Mouse (Mus musculus): ENCODE measurements around the gene Isoc2a. TPM values are rescaled to one million over a fixed set of nuclear protein-coding genes. Genes with fewer than 3 reads are reported as not detected.

The Isoc2a gene
- total and polyA plus RNA-seq, 2 experiments, result 63.5 to 110 TPM

GRCm38 (mm10) chr7:4901171-4901570, 24.2 kb downstream of the Isoc2a start:
- WGBS, result 66% methylated on average over 8 of the region's 8 CpGs
- Histone ChIP-seq H3K36me3 (ENCODE audit: control insufficient read depth, insufficient read depth, low read length) (no peaks in the 10 kb centered on the region), H3K79me2 (ENCODE audit: control insufficient read depth, insufficient read depth, low read length) (no peaks in the 10 kb centered on the region), H3K4me1 (ENCODE audit: control insufficient read depth, insufficient read depth, low read length) (0 out of 2 replicates have a peak, but pooled peaks cover 4% of the 10 kb centered on the region), H3K9ac (ENCODE audit: low read depth, low read length) (no peak overlapping the region), H3K27me3 (ENCODE audit: control insufficient read depth, insufficient read depth, low read length) (no peaks in the 10 kb centered on the region), H3K4me3 (ENCODE audit: insufficient read depth, low read depth, low read length) (no peak overlapping the region), H3K27ac (replicated peaks; ENCODE audit: insufficient read depth, low read depth, low read length) (no peak overlapping the region)
- TF ChIP-seq CTCF (IDR thresholded peaks at IDR 0.05; ENCODE audit: low read depth, low read length) (peak; percentile 77), POLR2A (IDR thresholded peaks at IDR 0.05; ENCODE audit: extremely low read depth, insufficient read depth, low read length) (no peak)
- DNase-seq (ENCODE audit: extremely low read depth, low read depth, low spot score), result no peak

- no peak overlapping the region for H3K4me3 ChIP-seq (ENCODE audit: insufficient read depth, low read depth, low read length)
- H3K27me3 ChIP-seq (ENCODE audit: control insufficient read depth, insufficient read depth, low read length), result no peaks in the 10 kb centered on the region
- no peaks in the 10 kb centered on the region for H3K36me3 ChIP-seq (ENCODE audit: control insufficient read depth, insufficient read depth, low read length)
- WGBS, result 60% methylated on average over 9 of the region's 9 CpGs
- no peak for DNase-seq (ENCODE audit: extremely low read depth, low read depth, low spot score)
- no peak overlapping the region for H3K27ac ChIP-seq (replicated peaks; ENCODE audit: insufficient read depth, low read depth, low read length)
- no peak overlapping the region for H3K9ac ChIP-seq (ENCODE audit: low read depth, low read length)
- H3K79me2 ChIP-seq (ENCODE audit: control insufficient read depth, insufficient read depth, low read length), result no peaks in the 10 kb centered on the region
- TF ChIP-seq CTCF (IDR thresholded peaks at IDR 0.05; ENCODE audit: low read depth, low read length) (no peak), POLR2A (IDR thresholded peaks at IDR 0.05; ENCODE audit: extremely low read depth, insufficient read depth, low read length) (no peak)
- H3K4me1 ChIP-seq (ENCODE audit: control insufficient read depth, insufficient read depth, low read length), result 0 out of 2 replicates have a peak, but pooled peaks cover 4% of the 10 kb centered on the region
These were observed 25.5 kb downstream of the Isoc2a start for GRCm38 (mm10) chr7:4902404-4902803.

GRCm38 (mm10) chr7:4906466-4906950, 29.6 kb downstream of the Isoc2a start, which contains the start of gene Gm36210:
Gene Gm36210, minus strand, starts transcription at chr7:4906516.
- Histone ChIP-seq H3K79me2 (ENCODE audit: control insufficient read depth, insufficient read depth, low read length) (no peaks in the 10 kb centered on the region), H3K36me3 (ENCODE audit: control insufficient read depth, insufficient read depth, low read length) (no peaks in the 10 kb centered on the region), H3K27me3 (ENCODE audit: control insufficient read depth, insufficient read depth, low read length) (no peaks in the 10 kb centered on the region), H3K4me3 (ENCODE audit: insufficient read depth, low read depth, low read length) (no peak within 1 kb of the TSS), H3K4me1 (ENCODE audit: control insufficient read depth, insufficient read depth, low read length) (no peaks in the 10 kb centered on the region), H3K9ac (ENCODE audit: low read depth, low read length) (no peak within 1 kb of the TSS), H3K27ac (replicated peaks; ENCODE audit: insufficient read depth, low read depth, low read length) (no peak within 1 kb of the TSS)
- WGBS, result 80% methylated on average over 10 of the region's 10 CpGs
- DNase-seq (ENCODE audit: extremely low read depth, low read depth, low spot score), result no peak
- TF ChIP-seq POLR2A (IDR thresholded peaks at IDR 0.05; ENCODE audit: extremely low read depth, insufficient read depth, low read length) (no peak), CTCF (IDR thresholded peaks at IDR 0.05; ENCODE audit: low read depth, low read length) (no peak)

- TF ChIP-seq CTCF (IDR thresholded peaks at IDR 0.05; ENCODE audit: low read depth, low read length), result peak; percentile 65
- no peak for TF ChIP-seq POLR2A (IDR thresholded peaks at IDR 0.05; ENCODE audit: extremely low read depth, insufficient read depth, low read length)
- Histone ChIP-seq H3K4me1 (ENCODE audit: control insufficient read depth, insufficient read depth, low read length) (peaks cover 10% of the 10 kb centered on the region), H3K27ac (replicated peaks; ENCODE audit: insufficient read depth, low read depth, low read length) (no peak overlapping the region), H3K79me2 (ENCODE audit: control insufficient read depth, insufficient read depth, low read length) (peaks cover 10% of the 10 kb centered on the region; the same call in 1 of the 2 replicates), H3K4me3 (ENCODE audit: insufficient read depth, low read depth, low read length) (no peak overlapping the region), H3K27me3 (ENCODE audit: control insufficient read depth, insufficient read depth, low read length) (no peaks in the 10 kb centered on the region), H3K9ac (ENCODE audit: low read depth, low read length) (no peak overlapping the region), H3K36me3 (ENCODE audit: control insufficient read depth, insufficient read depth, low read length) (no peaks in the 10 kb centered on the region)
- WGBS, result 40% methylated on average over 9 of the region's 9 CpGs
- DNase-seq (ENCODE audit: extremely low read depth, low read depth, low spot score), result no peak
These were observed 34.6 kb downstream of the Isoc2a start for GRCm38 (mm10) chr7:4911561-4911960.

GRCm38 (mm10) chr7:4912248-4912647, 35.3 kb downstream of the Isoc2a start:
- no peak overlapping the region for H3K4me3 ChIP-seq (ENCODE audit: insufficient read depth, low read depth, low read length)
- peaks cover 14% of the 10 kb centered on the region; the same call in 1 of the 2 replicates for H3K79me2 ChIP-seq (ENCODE audit: control insufficient read depth, insufficient read depth, low read length)
- WGBS, result 65% methylated on average over 5 of the region's 5 CpGs
- peaks cover 13% of the 10 kb centered on the region for H3K4me1 ChIP-seq (ENCODE audit: control insufficient read depth, insufficient read depth, low read length)
- no peaks in the 10 kb centered on the region for H3K27me3 ChIP-seq (ENCODE audit: control insufficient read depth, insufficient read depth, low read length)
- no peak overlapping the region for H3K9ac ChIP-seq (ENCODE audit: low read depth, low read length)
- TF ChIP-seq POLR2A (IDR thresholded peaks at IDR 0.05; ENCODE audit: extremely low read depth, insufficient read depth, low read length) (no peak), CTCF (IDR thresholded peaks at IDR 0.05; ENCODE audit: low read depth, low read length) (no peak)
- no peak for DNase-seq (ENCODE audit: extremely low read depth, low read depth, low spot score)
- no peaks in the 10 kb centered on the region for H3K36me3 ChIP-seq (ENCODE audit: control insufficient read depth, insufficient read depth, low read length)
- no peak overlapping the region for H3K27ac ChIP-seq (replicated peaks; ENCODE audit: insufficient read depth, low read depth, low read length)

GRCm38 (mm10) chr7:4915007-4915665, 38.2 kb downstream of the Isoc2a start, which contains the start of gene Zfp628:
Gene Zfp628, plus strand, starts transcription at chr7:4915217.
- peak within 1 kb of the TSS; percentile 95 for H3K4me3 ChIP-seq (ENCODE audit: insufficient read depth, low read depth, low read length)

More at GRCm38 (mm10) chr7:4915007-4915665, 38.2 kb downstream of the Isoc2a start, which contains the start of gene Zfp628:
- DNase-seq (ENCODE audit: extremely low read depth, low read depth, low spot score), result peak; percentile 85
- H3K27ac ChIP-seq (replicated peaks; ENCODE audit: insufficient read depth, low read depth, low read length), result peak within 1 kb of the TSS; percentile 72
- H3K36me3 ChIP-seq (ENCODE audit: control insufficient read depth, insufficient read depth, low read length), result peaks cover 3% of the 10 kb centered on the region; the same call in 1 of the 2 replicates
- under 1% methylated on average over 56 of the region's 56 CpGs for WGBS
- H3K9ac ChIP-seq (ENCODE audit: low read depth, low read length), result peak within 1 kb of the TSS; percentile 95
- peaks cover 14% of the 10 kb centered on the region; the same call in 1 of the 2 replicates for H3K79me2 ChIP-seq (ENCODE audit: control insufficient read depth, insufficient read depth, low read length)
- peaks cover 13% of the 10 kb centered on the region for H3K4me1 ChIP-seq (ENCODE audit: control insufficient read depth, insufficient read depth, low read length)
- H3K27me3 ChIP-seq (ENCODE audit: control insufficient read depth, insufficient read depth, low read length), result no peaks in the 10 kb centered on the region
- TF ChIP-seq CTCF (IDR thresholded peaks at IDR 0.05; ENCODE audit: low read depth, low read length) (no peak), POLR2A (IDR thresholded peaks at IDR 0.05; ENCODE audit: extremely low read depth, insufficient read depth, low read length) (peak; percentile 78)

All from liver, adult 2 months (tissue).